Mouse (Mus musculus) midbrain, embryonic 13.5 days (tissue): ENCODE data around the gene Ggnbp2. TPM values are rescaled to one million over a fixed set of nuclear protein-coding genes. Genes with fewer than 3 reads are reported as not detected.

ENCODE experiments used
- ATAC-seq: fragments of 200-750 bp; cut with Nextera tagmentation; 2 replicates; pipeline ENCODE4 v1.8.0; 2017; ENCODE audit warnings: mild to moderate bottlenecking, moderate TSS enrichment, moderate library complexity
- H3K27ac ChIP-seq: fragments of 300-500 bp; sonication (generic); 2 replicates; pipeline ENCODE4 v1.5.1; 2015; ENCODE audit warnings: inconsistent platforms, mild to moderate bottlenecking, moderate library complexity
- H3K27me3 ChIP-seq: fragments of 300-500 bp; sonication (generic); 2 replicates; pipeline ENCODE4 v1.6.1; 2015; ENCODE audit warnings: mild to moderate bottlenecking, inconsistent platforms
- H3K36me3 ChIP-seq: fragments of 300-500 bp; sonication (generic); 2 replicates; pipeline ENCODE4 v1.6.1; 2015; ENCODE audit warnings: mild to moderate bottlenecking, inconsistent platforms
- H3K4me1 ChIP-seq: fragments of 300-500 bp; sonication (generic); replicated peaks from 2 replicates; pipeline ENCODE4 v1.6.1; 2015; ENCODE audit warnings: inconsistent platforms
- H3K4me2 ChIP-seq: fragments of 300-500 bp; sonication (generic); replicated peaks from 2 replicates; pipeline ENCODE4 v1.6.1; 2015; ENCODE audit warnings: moderate library complexity, mild to moderate bottlenecking, inconsistent platforms
- H3K4me3 ChIP-seq: fragments of 300-500 bp; sonication (generic); replicated peaks from 2 replicates; pipeline ENCODE4 v1.5.1; 2015; ENCODE audit warnings: mild to moderate bottlenecking, inconsistent platforms
- H3K9ac ChIP-seq: fragments of 300-500 bp; sonication (generic); replicated peaks from 2 replicates; pipeline ENCODE4 v1.6.1; 2015; ENCODE audit warnings: mild to moderate bottlenecking, inconsistent platforms
- H3K9me3 ChIP-seq: fragments of 300-500 bp; sonication (generic); 2 replicates; pipeline ENCODE4 v1.6.1; 2016; ENCODE audit warnings: mild to moderate bottlenecking, inconsistent platforms
- WGBS: fragments of 180-500 bp; shearing (Covaris S2); methylation state at CpG from one replicate; pipeline ENCODE4 v1.1.7; 2015; 5-methylcytosine and 5-hydroxymethylcytosine counted together
- polyA plus RNA-seq: library from polyadenylated mRNA; unstranded; fragments of >200 nt; fragmentation: Nextera tagmentation; extraction: Ambion mirVana; gene quantifications from 2 replicates; pipeline ENCODE4 v1.2.1, GENCODE M21; 2015

Gene Ggnbp2
- polyA plus RNA-seq, result 75.1 and 75.7 TPM in 2 replicates

- H3K4me3 ChIP-seq, result peak within 1 kb of the TSS; percentile 69
- WGBS, result 0% methylated on average over 39 of the region's 62 CpGs
- no peaks in the 10 kb centered on the region for H3K36me3 ChIP-seq
- no peaks in the 10 kb centered on the region for H3K9me3 ChIP-seq
- no peaks in the 10 kb centered on the region for H3K27me3 ChIP-seq
- peak within 1 kb of the TSS; percentile 91 for H3K9ac ChIP-seq
- H3K4me2 ChIP-seq, result peak within 1 kb of the TSS; percentile 71
- H3K4me1 ChIP-seq, result peaks cover 33% of the 10 kb centered on the region
- H3K27ac ChIP-seq, result peak within 1 kb of the TSS; percentile 99
- ATAC-seq, result peak; percentile 89
Observed at GRCm38 (mm10) chr11:84870337-84871043, at the start of gene Ggnbp2. TSS of gene Ggnbp2 (minus strand) at chr11:84870817.

- H3K9ac ChIP-seq, result no peak overlapping the region
Observed at GRCm38 (mm10) chr11:84919951-84920350, 49.3 kb upstream of the Ggnbp2 start.

GRCm38 (mm10) chr11:84919276-84919675, 48.7 kb upstream of the Ggnbp2 start:
- no peaks in the 10 kb centered on the region for H3K9me3 ChIP-seq
- peaks cover 23% of the 10 kb centered on the region for H3K4me1 ChIP-seq
- H3K27ac ChIP-seq, result no peak overlapping the region
- ATAC-seq, result no peak
- no peak overlapping the region for H3K9ac ChIP-seq
- no peak overlapping the region for H3K4me2 ChIP-seq
- WGBS, result 45% methylated on average over 3 of the region's 3 CpGs
- no peak overlapping the region for H3K4me3 ChIP-seq
- H3K27me3 ChIP-seq, result no peaks in the 10 kb centered on the region
- no peaks in the 10 kb centered on the region for H3K36me3 ChIP-seq

More at GRCm38 (mm10) chr11:84919951-84920350, 49.3 kb upstream of the Ggnbp2 start:
- Histone ChIP-seq H3K4me3 (no peak overlapping the region), H3K9me3 (no peaks in the 10 kb centered on the region), H3K4me2 (no peak overlapping the region), H3K27me3 (no peaks in the 10 kb centered on the region), H3K36me3 (no peaks in the 10 kb centered on the region), H3K4me1 (peaks cover 16% of the 10 kb centered on the region), H3K27ac (no peak overlapping the region)
- ATAC-seq, result no peak
- 77% methylated on average over 7 of the region's 7 CpGs for WGBS

GRCm38 (mm10) chr11:84918425-84918824, 47.8 kb upstream of the Ggnbp2 start:
- Histone ChIP-seq H3K4me1 (peaks cover 23% of the 10 kb centered on the region), H3K36me3 (peaks cover 5% of the 10 kb centered on the region), H3K9me3 (no peaks in the 10 kb centered on the region), H3K4me2 (peak overlapping the region; percentile 38), H3K27me3 (no peaks in the 10 kb centered on the region), H3K27ac (no peak overlapping the region), H3K9ac (no peak overlapping the region), H3K4me3 (no peak overlapping the region)
- WGBS, result 5% methylated on average over 16 of the region's 16 CpGs
- peak; percentile 75 for ATAC-seq

GRCm38 (mm10) chr11:84916703-84917300, 46.2 kb upstream of the Ggnbp2 start:
- H3K4me1 ChIP-seq, result peaks cover 23% of the 10 kb centered on the region
- peaks cover 21% of the 10 kb centered on the region for H3K36me3 ChIP-seq
- 53% methylated on average over 7 of the region's 7 CpGs for WGBS
- no peak overlapping the region for H3K27ac ChIP-seq
- peak overlapping the region; percentile 79 for H3K4me3 ChIP-seq
- no peaks in the 10 kb centered on the region for H3K27me3 ChIP-seq
- peak overlapping the region; percentile 71 for H3K4me2 ChIP-seq
- peak overlapping the region; percentile 77; the same call in 1 of the 2 replicates for H3K9ac ChIP-seq
- no peak for ATAC-seq
- H3K9me3 ChIP-seq, result no peaks in the 10 kb centered on the region

- peaks cover 23% of the 10 kb centered on the region for H3K4me1 ChIP-seq
- H3K9me3 ChIP-seq, result no peaks in the 10 kb centered on the region
- H3K9ac ChIP-seq, result peak within 1 kb of the TSS; percentile 77
- ATAC-seq, result peak; percentile 91
- H3K27me3 ChIP-seq, result no peaks in the 10 kb centered on the region
- peak within 1 kb of the TSS; percentile 79 for H3K4me3 ChIP-seq
- 3% methylated on average over 34 of the region's 34 CpGs for WGBS
- H3K4me2 ChIP-seq, result peak within 1 kb of the TSS; percentile 71
- H3K36me3 ChIP-seq, result peaks cover 28% of the 10 kb centered on the region
- no peak within 1 kb of the TSS for H3K27ac ChIP-seq
Observed at GRCm38 (mm10) chr11:84916053-84916702, 45.6 kb upstream of the Ggnbp2 start, which contains the start of gene Znhit3. TSS of gene Znhit3 (minus strand) at chr11:84916366.

- Histone ChIP-seq H3K4me1 (peaks cover 23% of the 10 kb centered on the region), H3K36me3 (peaks cover 40% of the 10 kb centered on the region), H3K27me3 (no peaks in the 10 kb centered on the region), H3K4me2 (peak overlapping the region; percentile 71), H3K4me3 (0 out of 2 replicates have a peak overlapping the region, but pooled peaks have one; percentile 79), H3K9me3 (no peaks in the 10 kb centered on the region), H3K9ac (no peak overlapping the region), H3K27ac (no peak overlapping the region)
- ATAC-seq, result no peak
- WGBS, result 81% methylated on average over 5 of the region's 5 CpGs
Observed at GRCm38 (mm10) chr11:84914673-84915072, 44.1 kb upstream of the Ggnbp2 start.

GRCm38 (mm10) chr11:84910411-84910810, 39.8 kb upstream of the Ggnbp2 start:
- Histone ChIP-seq H3K27ac (no peak overlapping the region), H3K27me3 (no peaks in the 10 kb centered on the region), H3K9ac (no peak overlapping the region), H3K4me1 (peaks cover 12% of the 10 kb centered on the region), H3K4me3 (no peak overlapping the region), H3K4me2 (no peak overlapping the region), H3K9me3 (no peaks in the 10 kb centered on the region), H3K36me3 (peaks cover 83% of the 10 kb centered on the region)
- ATAC-seq, result no peak
- 89% methylated on average over 4 of the region's 4 CpGs for WGBS

- Histone ChIP-seq H3K4me2 (no peak overlapping the region), H3K27ac (no peak overlapping the region), H3K4me1 (no peaks in the 10 kb centered on the region), H3K9me3 (no peaks in the 10 kb centered on the region), H3K27me3 (no peaks in the 10 kb centered on the region), H3K4me3 (no peak overlapping the region), H3K9ac (no peak overlapping the region), H3K36me3 (peaks cover 97% of the 10 kb centered on the region)
- 92% methylated on average over 6 of the region's 6 CpGs for WGBS
- ATAC-seq, result no peak
Observed at GRCm38 (mm10) chr11:84908480-84908879, 37.9 kb upstream of the Ggnbp2 start.

- Histone ChIP-seq H3K4me1 (no peaks in the 10 kb centered on the region), H3K36me3 (peaks cover 97% of the 10 kb centered on the region), H3K9me3 (no peaks in the 10 kb centered on the region), H3K4me2 (no peak overlapping the region), H3K9ac (no peak overlapping the region), H3K4me3 (no peak overlapping the region), H3K27ac (no peak overlapping the region), H3K27me3 (no peaks in the 10 kb centered on the region)
- no peak for ATAC-seq
- 77% methylated on average over 3 of the region's 3 CpGs for WGBS
Observed at GRCm38 (mm10) chr11:84907081-84907480, 36.5 kb upstream of the Ggnbp2 start.

GRCm38 (mm10) chr11:84904597-84905144, 34.1 kb upstream of the Ggnbp2 start:
- 84% methylated on average over 9 of the region's 9 CpGs for WGBS
- no peak overlapping the region for H3K27ac ChIP-seq
- no peak overlapping the region for H3K9ac ChIP-seq

GRCm38 (mm10) chr11:84893113-84893512, 22.5 kb upstream of the Ggnbp2 start:
- no peaks in the 10 kb centered on the region for H3K27me3 ChIP-seq
- no peak overlapping the region for H3K27ac ChIP-seq
- no peak overlapping the region for H3K4me2 ChIP-seq
- H3K4me1 ChIP-seq, result no peaks in the 10 kb centered on the region
- peaks cover 77% of the 10 kb centered on the region for H3K36me3 ChIP-seq
- no peak for ATAC-seq
- no peak overlapping the region for H3K9ac ChIP-seq
- 91% methylated on average over 13 of the region's 15 CpGs for WGBS
- H3K4me3 ChIP-seq, result no peak overlapping the region
- H3K9me3 ChIP-seq, result no peaks in the 10 kb centered on the region

More at GRCm38 (mm10) chr11:84904597-84905144, 34.1 kb upstream of the Ggnbp2 start:
- Histone ChIP-seq H3K4me2 (no peak overlapping the region), H3K4me3 (no peak overlapping the region), H3K36me3 (peaks cover 100% of the 10 kb centered on the region), H3K9me3 (no peaks in the 10 kb centered on the region), H3K27me3 (no peaks in the 10 kb centered on the region), H3K4me1 (no peaks in the 10 kb centered on the region)
- no peak for ATAC-seq
